Mouse (Mus musculus): Measurements from ENCODE around the gene Miip. TPM values are rescaled to one million over a fixed set of nuclear protein-coding genes. Genes with fewer than 3 reads are reported as not detected.
A peak's percentile ranks its signal among the peaks of the same experiment; 100 is the strongest.

The Miip gene
- polyA plus RNA-seq, 1 experiment from 2014 or later = 55.3 TPM

DNA sequence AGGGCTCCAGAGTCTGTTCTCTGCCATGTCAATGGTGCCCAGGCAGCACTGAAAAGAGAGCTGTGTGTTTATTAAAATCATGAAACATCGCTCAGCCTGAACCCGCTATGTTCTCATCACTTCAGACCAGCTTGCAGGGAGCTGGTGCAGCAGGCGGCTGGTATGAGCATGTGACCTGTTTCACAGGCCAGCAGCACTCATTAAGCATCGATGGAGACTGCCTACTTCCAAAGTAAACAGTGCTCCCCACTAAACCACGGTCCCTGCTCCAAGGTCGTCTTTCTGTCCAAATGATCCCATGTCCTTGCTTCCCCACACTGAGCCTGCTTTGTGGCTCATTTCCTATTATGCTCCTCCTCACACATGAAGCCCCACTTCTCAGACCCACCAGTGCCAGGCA is 21.7 kb upstream of the Miip start:
- no peaks in the 10 kb centered on the region for H3K4me1 ChIP-seq
- 93% methylated on average over 6 of the region's 6 CpGs for WGBS
- no peak overlapping the region for H3K9ac ChIP-seq (replicated peaks)
- no peak for ATAC-seq (replicated peaks)
- H3K4me3 ChIP-seq = no peak overlapping the region
- H3K27me3 ChIP-seq = no peaks in the 10 kb centered on the region
- no peak overlapping the region for H3K27ac ChIP-seq (replicated peaks)
- no peak overlapping the region for H3K4me2 ChIP-seq (replicated peaks)
- H3K9me3 ChIP-seq = no peaks in the 10 kb centered on the region
- peaks cover 83% of the 10 kb centered on the region for H3K36me3 ChIP-seq

DNA sequence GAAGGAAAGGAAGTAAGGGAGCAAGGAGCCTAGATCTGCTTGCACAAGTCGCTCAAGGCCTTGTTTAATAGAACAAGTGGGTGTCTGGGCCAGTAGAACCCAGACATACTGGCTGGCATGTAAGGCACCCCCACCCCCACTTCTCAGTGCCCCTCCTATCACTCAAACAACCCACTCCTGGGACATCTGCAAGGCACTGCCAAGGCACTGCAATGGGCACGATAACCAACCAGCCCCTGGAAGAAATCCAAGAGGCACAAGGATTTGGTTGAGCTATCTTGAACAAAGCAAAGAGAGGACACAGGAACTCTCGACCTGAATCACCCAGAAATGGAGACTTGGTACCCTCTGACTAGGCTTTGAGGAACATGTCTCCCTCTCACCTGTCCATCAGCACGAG is 19.6 kb upstream of the Miip start:
- no peaks in the 10 kb centered on the region for H3K27me3 ChIP-seq
- H3K4me3 ChIP-seq = no peak overlapping the region
- WGBS = 87% methylated on average over 4 of the region's 4 CpGs
- no peak for ATAC-seq (replicated peaks)
- H3K9ac ChIP-seq (replicated peaks) = no peak overlapping the region
- no peak overlapping the region for H3K4me2 ChIP-seq (replicated peaks)
- peaks cover 84% of the 10 kb centered on the region for H3K36me3 ChIP-seq
- no peaks in the 10 kb centered on the region for H3K9me3 ChIP-seq
- H3K4me1 ChIP-seq = no peaks in the 10 kb centered on the region
- no peak overlapping the region for H3K27ac ChIP-seq (replicated peaks)

DNA sequence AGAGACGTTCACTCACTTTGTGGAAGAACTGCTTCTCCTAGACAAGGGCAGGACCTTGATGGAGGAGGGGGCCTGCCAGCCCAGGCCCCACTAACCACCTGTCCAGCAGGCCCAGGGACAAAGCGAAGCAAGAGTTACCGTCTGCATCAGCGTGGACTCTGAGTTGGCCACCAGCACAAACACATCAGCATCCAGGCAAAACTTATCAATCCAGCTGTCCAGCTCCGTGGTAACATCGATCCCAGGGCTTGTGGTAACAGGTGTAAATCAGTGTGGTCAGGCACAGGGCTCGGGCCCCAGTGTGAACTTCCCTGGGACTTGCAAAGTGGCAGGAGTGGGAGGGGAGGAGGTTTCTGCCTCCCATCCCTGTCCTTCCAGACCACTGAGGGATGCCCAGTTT is 18.7 kb upstream of the Miip start:
- no peak overlapping the region for H3K9ac ChIP-seq (replicated peaks)
- no peaks in the 10 kb centered on the region for H3K4me1 ChIP-seq
- H3K4me3 ChIP-seq = no peak overlapping the region
- no peak overlapping the region for H3K27ac ChIP-seq (replicated peaks)
- H3K9me3 ChIP-seq = no peaks in the 10 kb centered on the region
- H3K27me3 ChIP-seq = no peaks in the 10 kb centered on the region
- H3K4me2 ChIP-seq (replicated peaks) = no peak overlapping the region
- 94% methylated on average over 7 of the region's 7 CpGs for whole genome bisulfite sequencing
- ATAC-seq (replicated peaks) = no peak
- H3K36me3 ChIP-seq = peaks cover 88% of the 10 kb centered on the region

DNA sequence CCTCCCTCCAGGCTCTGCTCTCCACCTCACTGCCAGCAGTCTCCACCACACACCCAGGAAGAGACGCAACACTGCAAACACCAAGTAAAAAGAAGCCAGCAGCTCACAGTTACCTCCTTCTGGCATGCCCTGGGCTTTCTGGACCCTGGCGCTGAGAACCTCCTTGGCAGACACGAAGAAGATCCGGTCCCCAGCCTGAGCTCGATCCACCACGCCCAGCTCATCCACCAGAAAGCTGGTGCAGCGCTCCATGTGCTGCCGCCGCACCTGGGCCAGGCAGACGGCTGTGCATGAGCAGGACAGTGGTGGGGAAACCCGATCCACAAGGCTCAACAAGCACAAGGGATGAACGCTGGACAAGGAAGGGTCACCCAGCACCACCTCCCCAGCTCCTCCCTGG is 17.5 kb upstream of the Miip start:
- Histone ChIP-seq H3K27me3 (no peaks in the 10 kb centered on the region), H3K9me3 (no peaks in the 10 kb centered on the region), H3K27ac (replicated peaks) (no peak overlapping the region), H3K4me3 (no peak overlapping the region), H3K36me3 (peaks cover 91% of the 10 kb centered on the region), H3K9ac (replicated peaks) (no peak overlapping the region), H3K4me2 (replicated peaks) (no peak overlapping the region), H3K4me1 (no peaks in the 10 kb centered on the region)
- 93% methylated on average over 12 of the region's 12 CpGs for WGBS
- no peak for ATAC-seq (replicated peaks)

DNA sequence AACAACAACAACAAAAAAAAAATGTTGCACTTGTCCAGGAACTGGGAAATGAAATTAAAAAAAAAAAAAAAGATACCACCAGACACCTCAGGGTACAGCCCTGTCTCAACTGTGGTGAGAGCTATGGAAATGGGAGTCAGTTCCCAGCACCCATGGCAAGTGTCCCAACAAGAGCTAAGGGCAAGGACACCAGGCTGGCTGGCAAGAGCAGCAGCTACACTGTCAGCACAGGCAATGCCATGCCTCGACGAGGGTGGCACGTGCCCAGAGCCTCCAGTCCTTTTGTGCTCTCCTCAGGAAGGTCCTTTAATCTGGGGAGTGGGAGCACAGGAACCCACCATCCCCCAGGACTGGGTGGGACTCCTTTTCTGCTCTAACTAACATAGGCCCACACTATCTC is 15.5 kb upstream of the Miip start:
- no peak overlapping the region for H3K27ac ChIP-seq (replicated peaks)
- H3K4me2 ChIP-seq (replicated peaks) = no peak overlapping the region
- H3K27me3 ChIP-seq = no peaks in the 10 kb centered on the region
- no peak overlapping the region for H3K4me3 ChIP-seq
- H3K9ac ChIP-seq (replicated peaks) = no peak overlapping the region
- H3K9me3 ChIP-seq = no peaks in the 10 kb centered on the region
- WGBS = 80% methylated on average over 3 of the region's 3 CpGs
- H3K4me1 ChIP-seq = no peaks in the 10 kb centered on the region
- no peak for ATAC-seq (replicated peaks)
- peaks cover 92% of the 10 kb centered on the region for H3K36me3 ChIP-seq

DNA sequence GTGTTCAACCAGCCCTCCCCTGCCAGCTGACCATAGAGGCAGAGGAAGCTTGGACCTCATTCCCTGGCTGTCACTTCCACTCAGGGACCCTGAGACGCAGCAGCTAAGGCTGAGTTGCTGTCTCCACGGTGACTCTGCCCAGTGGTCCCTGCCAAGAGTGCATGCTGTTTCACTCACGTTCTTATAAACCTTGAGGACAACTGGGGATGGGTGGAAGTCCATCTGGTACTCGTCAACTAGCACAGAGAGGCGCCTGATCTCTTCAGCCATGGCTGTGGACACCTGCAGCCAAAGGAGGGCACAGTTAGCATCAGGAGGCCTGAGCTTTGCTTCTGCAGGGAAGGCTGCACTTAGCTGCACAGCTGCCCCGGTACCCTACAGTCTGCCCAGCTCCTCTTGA is 14.4 kb upstream of the Miip start:
- H3K27ac ChIP-seq (replicated peaks) = no peak overlapping the region
- peaks cover 93% of the 10 kb centered on the region for H3K36me3 ChIP-seq
- H3K4me3 ChIP-seq = no peak overlapping the region
- H3K9me3 ChIP-seq = no peaks in the 10 kb centered on the region
- 86% methylated on average over 6 of the region's 6 CpGs for WGBS
- no peaks in the 10 kb centered on the region for H3K27me3 ChIP-seq
- ATAC-seq (replicated peaks) = no peak
- no peak overlapping the region for H3K9ac ChIP-seq (replicated peaks)
- no peaks in the 10 kb centered on the region for H3K4me1 ChIP-seq
- no peak overlapping the region for H3K4me2 ChIP-seq (replicated peaks)

DNA sequence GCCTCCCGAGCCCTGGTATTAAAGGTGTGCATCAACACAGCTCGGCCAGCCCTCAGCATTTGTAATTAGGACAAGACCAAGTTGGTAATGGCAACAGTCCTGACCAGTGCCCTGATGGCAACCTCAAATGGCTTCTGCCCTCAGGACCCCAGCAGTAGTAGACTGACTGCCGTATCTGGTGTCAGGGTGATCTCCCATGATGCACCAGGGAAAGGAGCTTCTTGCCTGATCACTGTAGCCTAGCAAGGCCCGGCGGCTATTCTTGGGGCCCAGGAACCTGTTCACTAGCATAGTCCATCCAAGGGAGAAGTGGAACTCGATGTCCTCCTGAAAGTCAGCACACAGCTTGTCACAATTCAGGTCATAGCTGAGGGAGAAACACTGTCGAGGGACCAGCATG is 13.2 kb upstream of the Miip start:
- H3K27me3 ChIP-seq = no peaks in the 10 kb centered on the region
- 92% methylated on average over 7 of the region's 7 CpGs for whole genome bisulfite sequencing
- H3K4me1 ChIP-seq = no peaks in the 10 kb centered on the region
- H3K4me3 ChIP-seq = no peak overlapping the region
- H3K27ac ChIP-seq (replicated peaks) = no peak overlapping the region
- H3K36me3 ChIP-seq = peaks cover 89% of the 10 kb centered on the region
- H3K4me2 ChIP-seq (replicated peaks) = no peak overlapping the region
- ATAC-seq (replicated peaks) = no peak
- no peaks in the 10 kb centered on the region for H3K9me3 ChIP-seq
- H3K9ac ChIP-seq (replicated peaks) = no peak overlapping the region

DNA sequence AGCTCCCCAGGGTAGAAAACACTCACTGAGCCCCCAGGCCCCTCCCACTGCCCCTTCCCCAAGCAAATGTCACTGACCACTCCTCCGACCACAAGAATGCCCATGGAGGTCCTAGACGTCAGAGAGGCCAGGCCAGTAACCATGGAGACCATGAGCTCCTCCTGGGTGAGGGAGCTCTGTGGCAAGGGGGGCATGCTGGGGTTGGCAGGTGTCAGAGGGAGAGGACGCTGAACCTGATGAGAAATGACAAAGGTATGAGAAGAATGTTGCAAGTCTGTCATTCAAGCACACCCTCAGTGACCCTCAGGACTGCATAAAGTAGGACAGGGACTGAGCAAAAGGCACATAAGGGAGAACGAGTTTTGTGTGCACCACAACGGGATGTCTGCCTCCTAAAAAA is 11.2 kb upstream of the Miip start:
- H3K4me2 ChIP-seq (replicated peaks) = no peak overlapping the region
- no peak for ATAC-seq (replicated peaks)
- H3K9me3 ChIP-seq = no peaks in the 10 kb centered on the region
- H3K36me3 ChIP-seq = peaks cover 90% of the 10 kb centered on the region
- H3K4me1 ChIP-seq = no peaks in the 10 kb centered on the region
- 67% methylated on average over 5 of the region's 5 CpGs for WGBS
- H3K4me3 ChIP-seq = no peak overlapping the region
- H3K27me3 ChIP-seq = no peaks in the 10 kb centered on the region
- no peak overlapping the region for H3K27ac ChIP-seq (replicated peaks)
- no peak overlapping the region for H3K9ac ChIP-seq (replicated peaks)

DNA sequence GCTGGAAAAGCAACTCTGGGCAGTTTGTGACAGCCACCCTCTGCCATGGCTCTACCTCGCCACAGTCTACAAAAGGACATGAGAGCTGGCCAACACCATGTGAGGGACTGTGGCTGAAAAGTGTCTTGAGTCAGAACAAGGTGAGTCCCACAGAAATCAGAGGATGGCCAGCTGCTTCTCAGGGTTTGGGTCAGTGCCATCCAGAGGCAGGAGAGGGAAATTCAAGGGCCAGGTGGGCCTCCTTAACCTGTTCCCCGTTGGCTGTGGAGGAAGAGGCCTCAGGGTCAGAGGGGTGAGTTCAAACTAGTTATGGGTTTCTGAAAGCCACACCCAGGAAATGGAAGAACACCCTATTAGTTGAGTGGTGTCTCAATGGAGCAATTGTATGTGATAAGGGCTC is 10.8 kb upstream of the Miip start:
- Histone ChIP-seq H3K9ac (replicated peaks) (no peak overlapping the region), H3K4me3 (no peak overlapping the region), H3K4me1 (no peaks in the 10 kb centered on the region), H3K27ac (replicated peaks) (no peak overlapping the region), H3K4me2 (replicated peaks) (no peak overlapping the region), H3K9me3 (no peaks in the 10 kb centered on the region), H3K27me3 (no peaks in the 10 kb centered on the region), H3K36me3 (peaks cover 90% of the 10 kb centered on the region)
- WGBS = 81% methylated on average over 2 of the region's 2 CpGs
- ATAC-seq (replicated peaks) = no peak

DNA sequence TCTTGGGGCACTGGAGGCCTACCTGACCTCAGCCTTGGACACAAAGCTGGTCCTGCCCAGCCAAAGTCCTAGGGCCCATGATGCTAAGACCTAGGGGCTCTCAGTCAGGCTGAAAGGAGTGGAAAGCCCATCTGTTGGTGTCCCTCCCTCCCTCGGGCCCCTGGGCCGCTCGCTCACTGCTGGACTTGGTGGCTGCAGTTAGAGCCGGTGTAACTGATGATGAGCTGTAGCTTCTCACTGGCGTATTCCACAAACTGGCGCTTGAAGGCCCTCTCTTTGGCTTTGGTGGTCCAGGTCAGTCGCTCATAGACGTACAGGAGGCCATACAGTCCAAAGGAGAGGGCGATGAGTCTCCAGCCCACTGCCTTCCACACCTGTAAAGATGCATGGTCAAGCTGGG is 9.9 kb upstream of the Miip start:
- WGBS = 95% methylated on average over 9 of the region's 9 CpGs
- Histone ChIP-seq H3K4me2 (replicated peaks) (no peak overlapping the region), H3K36me3 (peaks cover 92% of the 10 kb centered on the region), H3K27me3 (no peaks in the 10 kb centered on the region), H3K4me1 (no peaks in the 10 kb centered on the region), H3K9me3 (no peaks in the 10 kb centered on the region), H3K4me3 (no peak overlapping the region), H3K9ac (replicated peaks) (no peak overlapping the region), H3K27ac (replicated peaks) (no peak overlapping the region)
- ATAC-seq (replicated peaks) = no peak

DNA sequence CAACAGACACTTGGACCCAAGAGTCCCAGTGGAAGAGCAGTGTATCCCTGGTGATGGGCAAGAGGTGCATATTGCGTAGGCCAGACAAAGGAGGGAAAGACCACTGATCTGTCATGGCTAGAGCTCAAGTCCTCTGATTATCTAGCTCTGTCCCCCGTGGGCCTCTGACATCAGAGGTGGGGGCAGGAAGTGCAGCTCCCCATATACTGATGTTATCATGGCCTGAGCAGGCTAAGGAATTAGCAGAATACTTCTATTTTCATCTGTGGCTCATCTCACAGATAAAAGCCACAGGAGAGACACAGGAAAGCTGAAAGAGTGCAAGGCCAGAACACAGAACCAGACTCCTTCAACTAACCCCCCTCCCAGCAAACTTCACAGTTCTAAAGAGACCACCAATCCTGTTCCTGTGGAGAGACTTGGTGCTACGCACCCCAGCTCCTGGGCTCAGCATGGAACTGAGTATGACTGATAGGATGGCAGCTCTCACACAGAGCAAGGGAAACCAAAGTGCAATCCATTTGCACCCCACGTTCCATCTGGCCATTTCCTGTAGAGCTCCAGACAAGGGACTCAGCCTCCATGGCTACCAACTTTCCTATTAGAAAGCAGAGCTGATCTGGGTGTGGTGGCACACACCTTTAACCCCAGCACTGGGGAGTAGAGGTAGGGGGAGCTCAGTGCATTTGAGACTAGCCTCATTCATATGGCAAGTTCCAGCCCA is 7.4 kb upstream of the Miip start:
- Histone ChIP-seq H3K36me3 (peaks cover 89% of the 10 kb centered on the region), H3K27me3 (no peaks in the 10 kb centered on the region), H3K4me1 (no peaks in the 10 kb centered on the region), H3K9me3 (no peaks in the 10 kb centered on the region), H3K4me3 (no peak overlapping the region), H3K4me2 (replicated peaks) (no peak overlapping the region), H3K27ac (replicated peaks) (no peak overlapping the region), H3K9ac (replicated peaks) (no peak overlapping the region)
- no peak for ATAC-seq (replicated peaks)
- 90% methylated on average over 4 of the region's 4 CpGs for WGBS

DNA sequence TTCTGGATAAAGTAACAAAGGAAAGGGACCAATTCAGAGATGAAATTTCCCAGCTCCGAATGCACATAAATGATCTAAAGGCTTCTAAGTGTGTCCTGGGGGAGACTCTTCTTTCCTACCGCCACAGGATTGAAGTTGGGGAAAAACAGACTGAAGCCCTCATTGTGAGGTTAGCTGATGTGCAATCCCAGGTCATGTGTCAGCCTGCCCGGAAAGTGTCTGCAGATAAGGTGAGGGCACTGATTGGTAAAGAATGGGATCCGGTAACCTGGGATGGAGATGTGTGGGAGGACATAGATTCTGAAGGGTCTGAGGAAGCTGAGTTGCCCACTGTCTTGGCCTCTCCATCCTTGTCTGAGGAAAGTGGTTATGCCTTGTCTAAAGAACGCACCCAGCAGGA is 622 bp upstream of the Miip start:
- whole genome bisulfite sequencing = 9% methylated on average over 5 of the region's 5 CpGs
- Histone ChIP-seq H3K27me3 (no peaks in the 10 kb centered on the region), H3K4me3 (peak overlapping the region; percentile 67), H3K4me1 (peaks cover 26% of the 10 kb centered on the region), H3K36me3 (peaks cover 42% of the 10 kb centered on the region), H3K9me3 (no peaks in the 10 kb centered on the region), H3K4me2 (replicated peaks) (peak overlapping the region; percentile 77), H3K27ac (replicated peaks) (no peak overlapping the region), H3K9ac (replicated peaks) (peak overlapping the region; percentile 71)
- ATAC-seq (replicated peaks) = no peak

All from forebrain, embryonic 15.5 days (tissue).